Mouse (Mus musculus): ENCODE data around the gene Auh. TPM values are rescaled to one million over a fixed set of nuclear protein-coding genes. Genes with fewer than 3 reads are reported as not detected.

The Auh gene
- polyA plus RNA-seq, 1 experiment: 81.6 TPM

DNA sequence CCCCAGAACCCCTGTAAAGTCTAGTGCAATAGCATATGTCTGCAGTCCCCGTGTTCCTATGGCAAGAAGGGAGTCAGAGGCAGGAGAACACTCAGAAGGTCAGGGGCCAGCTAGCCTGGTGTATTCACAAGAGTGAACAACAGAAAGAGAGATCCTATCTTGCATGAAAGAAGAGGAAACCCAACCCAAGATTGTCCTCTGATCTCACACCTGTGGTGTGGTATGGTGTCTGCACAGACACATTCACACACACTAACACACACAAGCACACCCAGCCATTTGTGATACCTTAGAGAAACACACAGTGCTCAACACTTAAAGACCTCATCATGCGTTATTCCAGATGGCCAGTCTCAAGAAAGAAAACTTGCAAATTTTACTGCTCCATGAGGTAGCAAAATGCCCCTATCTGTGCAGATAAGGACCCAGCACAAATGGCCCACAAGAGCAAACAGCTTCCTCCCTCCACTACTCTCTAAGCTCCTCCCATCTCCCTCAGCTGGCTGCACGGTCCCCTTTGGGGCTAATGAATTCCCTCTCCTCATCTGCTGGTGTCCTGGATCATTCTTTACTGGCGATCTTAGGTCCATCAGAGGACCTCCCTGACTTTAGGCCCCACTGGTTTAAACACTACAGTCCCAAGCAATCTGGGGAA lies 128.7 kb downstream of the Auh start:
- Histone ChIP-seq H3K4me3 (ENCODE audit: insufficient read depth, low read length) (no peak overlapping the region), H3K27ac (ENCODE audit: insufficient read depth, low read length) (no peak overlapping the region), H3K4me1 (ENCODE audit: control insufficient read depth, insufficient read depth, low read length) (no peaks in the 10 kb centered on the region)
- TF ChIP-seq CTCF (IDR thresholded peaks at IDR 0.05; ENCODE audit: extremely low read depth, insufficient read depth, low read length) (no peak), POLR2A (IDR thresholded peaks at IDR 0.05; ENCODE audit: extremely low read depth, insufficient read depth, low read length) (no peak)

GRCm38 (mm10) chr13:52800091-52800490 lies 129.4 kb downstream of the Auh start:
- no peaks in the 10 kb centered on the region for H3K4me1 ChIP-seq (ENCODE audit: control insufficient read depth, insufficient read depth, low read length)
- TF ChIP-seq CTCF (IDR thresholded peaks at IDR 0.05; ENCODE audit: extremely low read depth, insufficient read depth, low read length): no peak
- TF ChIP-seq POLR2A (IDR thresholded peaks at IDR 0.05; ENCODE audit: extremely low read depth, insufficient read depth, low read length): no peak

DNA sequence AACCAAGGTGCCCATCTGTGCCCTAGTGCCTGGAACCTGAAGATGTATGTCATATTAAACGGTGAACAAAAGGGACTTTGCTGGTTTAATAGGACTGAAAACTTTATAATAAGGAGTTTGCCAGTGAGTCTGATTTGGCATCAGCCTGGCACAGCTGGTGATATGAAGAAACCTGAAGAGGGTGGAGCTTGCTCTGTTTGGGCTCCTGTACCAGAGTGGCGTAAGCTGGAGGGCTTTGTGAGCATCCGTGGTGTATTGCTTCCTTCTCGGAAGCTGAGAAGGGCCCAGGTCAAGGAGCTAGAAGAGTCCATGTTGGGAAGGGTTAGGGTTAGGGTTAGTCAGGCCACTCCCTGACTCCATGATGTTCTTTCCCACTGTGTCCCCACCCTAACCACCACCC lies 135.2 kb downstream of the Auh start:
- TF ChIP-seq CTCF (IDR thresholded peaks at IDR 0.05; ENCODE audit: extremely low read depth, insufficient read depth, low read length) (no peak), POLR2A (IDR thresholded peaks at IDR 0.05; ENCODE audit: extremely low read depth, insufficient read depth, low read length) (no peak)
- Histone ChIP-seq H3K4me3 (ENCODE audit: insufficient read depth, low read length) (no peak overlapping the region), H3K4me1 (ENCODE audit: control insufficient read depth, insufficient read depth, low read length) (no peaks in the 10 kb centered on the region), H3K27ac (ENCODE audit: insufficient read depth, low read length) (no peak overlapping the region)

More at GRCm38 (mm10) chr13:52800091-52800490, 129.4 kb downstream of the Auh start:
- no peak overlapping the region for H3K4me3 ChIP-seq (ENCODE audit: insufficient read depth, low read length)
- H3K27ac ChIP-seq (ENCODE audit: insufficient read depth, low read length): no peak overlapping the region

- Histone ChIP-seq H3K27ac (ENCODE audit: insufficient read depth, low read length) (no peak overlapping the region), H3K4me1 (ENCODE audit: control insufficient read depth, insufficient read depth, low read length) (no peaks in the 10 kb centered on the region), H3K4me3 (ENCODE audit: insufficient read depth, low read length) (no peak overlapping the region)
- TF ChIP-seq POLR2A (IDR thresholded peaks at IDR 0.05; ENCODE audit: extremely low read depth, insufficient read depth, low read length) (no peak), CTCF (IDR thresholded peaks at IDR 0.05; ENCODE audit: extremely low read depth, insufficient read depth, low read length) (no peak)
These were observed 136.0 kb downstream of the Auh start for GRCm38 (mm10) chr13:52793434-52793989.

- no peak overlapping the region for H3K27ac ChIP-seq (ENCODE audit: insufficient read depth, low read length)
- no peak overlapping the region for H3K4me3 ChIP-seq (ENCODE audit: insufficient read depth, low read length)
- H3K4me1 ChIP-seq (ENCODE audit: control insufficient read depth, insufficient read depth, low read length): no peaks in the 10 kb centered on the region
- TF ChIP-seq CTCF (IDR thresholded peaks at IDR 0.05; ENCODE audit: extremely low read depth, insufficient read depth, low read length): no peak
- TF ChIP-seq POLR2A (IDR thresholded peaks at IDR 0.05; ENCODE audit: extremely low read depth, insufficient read depth, low read length): no peak
These were observed 137.1 kb downstream of the Auh start for GRCm38 (mm10) chr13:52792242-52792844.

DNA sequence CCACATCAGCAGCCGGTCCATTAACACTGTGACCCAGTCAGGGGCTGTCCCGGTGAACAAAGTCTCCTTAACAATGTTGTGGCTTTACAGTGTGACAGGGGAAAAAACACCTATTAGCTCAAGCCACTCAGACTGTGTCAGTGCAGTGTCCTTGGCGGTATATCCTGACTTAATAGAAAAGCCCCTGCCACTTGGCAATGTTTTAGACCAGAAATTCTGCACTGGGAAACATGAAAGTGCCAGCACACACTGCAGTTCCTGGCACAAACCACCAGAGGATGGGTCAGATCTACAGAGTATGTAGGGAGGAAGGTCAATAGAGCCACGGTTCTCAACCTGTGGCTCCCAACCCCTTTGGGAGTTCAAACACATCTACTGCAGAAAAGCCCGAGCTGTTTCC lies 138.6 kb downstream of the Auh start:
- Histone ChIP-seq H3K27ac (ENCODE audit: insufficient read depth, low read length) (no peak overlapping the region), H3K4me3 (ENCODE audit: insufficient read depth, low read length) (no peak overlapping the region), H3K4me1 (ENCODE audit: control insufficient read depth, insufficient read depth, low read length) (no peaks in the 10 kb centered on the region)
- no peak for TF ChIP-seq POLR2A (IDR thresholded peaks at IDR 0.05; ENCODE audit: extremely low read depth, insufficient read depth, low read length)
- no peak for TF ChIP-seq CTCF (IDR thresholded peaks at IDR 0.05; ENCODE audit: extremely low read depth, insufficient read depth, low read length)

Other genes starting within 250 kb of the Auh start
- gene Nfil3, start 51.4 kb upstream of the Auh start, polyA plus RNA-seq (2012; rRNA removed): 5.2 and 5.3 TPM in 2 replicates